Mouse (Mus musculus): ENCODE data around the gene Nedd4.
"Not testable (repeated sequence)": the region's sequence is repeated elsewhere in the genome, so short reads cannot be mapped to it uniquely, and the experiment has no call there.

The Nedd4 gene

DNA sequence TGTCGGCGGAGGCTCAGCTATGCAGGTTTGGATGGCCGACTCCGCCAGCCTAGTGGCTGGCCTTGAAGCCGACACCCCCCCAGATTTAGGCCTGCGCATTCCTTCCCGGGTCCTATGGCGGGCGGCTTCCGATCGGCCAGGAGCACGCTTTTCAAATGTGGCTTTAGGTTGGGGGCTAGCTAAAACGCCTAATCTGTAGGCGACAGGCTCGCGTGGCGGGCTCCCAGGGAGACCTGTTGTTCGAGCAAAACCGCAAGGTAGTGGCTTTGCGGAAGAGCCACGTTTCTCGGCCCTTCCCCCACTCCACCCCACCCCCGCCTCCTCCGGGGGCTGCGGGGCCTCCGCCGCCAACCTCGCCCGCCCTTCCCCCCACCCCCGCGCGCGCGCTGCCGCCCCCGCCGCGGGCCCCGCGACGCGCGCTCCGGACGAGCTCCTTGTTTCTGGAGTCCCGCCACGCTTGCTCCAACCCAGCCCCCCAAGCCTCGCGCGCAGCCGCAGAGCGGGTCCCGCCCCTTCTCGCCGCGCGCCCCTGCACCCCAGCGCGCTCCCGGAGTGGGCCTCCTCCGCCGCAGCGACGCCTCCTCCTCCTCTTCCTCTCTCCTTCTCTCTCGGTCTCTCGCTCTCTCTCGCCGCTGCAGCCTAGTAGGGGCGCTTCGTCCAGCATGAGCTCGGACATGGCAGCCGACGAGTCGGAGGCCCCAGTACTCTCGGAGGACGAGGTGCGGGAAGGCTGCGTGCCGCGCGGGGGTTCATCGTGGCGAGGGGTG is at the start of gene Nedd4:
Gene Nedd4, plus strand, starts transcription at position 452 of the 767 bp plus-strand sequence.
- peak; percentile 84 for DNase-seq (ENCODE audit: low read depth)

DNA sequence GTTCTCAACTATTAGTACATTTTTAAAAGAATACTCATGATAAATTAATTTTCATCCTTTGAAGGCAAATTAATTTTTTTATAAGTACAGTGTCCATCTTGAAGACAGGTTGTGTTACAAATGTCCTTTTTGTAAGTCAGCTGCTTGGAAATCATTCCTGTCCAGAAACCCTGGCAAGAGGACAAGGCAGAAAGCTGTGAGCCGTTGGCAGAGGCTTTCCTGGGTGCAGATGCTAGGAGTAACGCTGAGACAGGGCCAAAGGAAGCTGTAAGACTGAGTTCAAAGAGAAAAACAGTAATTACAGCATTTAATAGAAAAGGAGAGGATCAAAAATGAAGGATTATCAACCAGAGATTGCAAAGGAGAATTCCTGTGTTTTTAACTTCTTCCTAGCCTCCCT is 48.3 kb upstream of the Nedd4 start:
- DNase-seq (ENCODE audit: low read depth): no peak

DNA sequence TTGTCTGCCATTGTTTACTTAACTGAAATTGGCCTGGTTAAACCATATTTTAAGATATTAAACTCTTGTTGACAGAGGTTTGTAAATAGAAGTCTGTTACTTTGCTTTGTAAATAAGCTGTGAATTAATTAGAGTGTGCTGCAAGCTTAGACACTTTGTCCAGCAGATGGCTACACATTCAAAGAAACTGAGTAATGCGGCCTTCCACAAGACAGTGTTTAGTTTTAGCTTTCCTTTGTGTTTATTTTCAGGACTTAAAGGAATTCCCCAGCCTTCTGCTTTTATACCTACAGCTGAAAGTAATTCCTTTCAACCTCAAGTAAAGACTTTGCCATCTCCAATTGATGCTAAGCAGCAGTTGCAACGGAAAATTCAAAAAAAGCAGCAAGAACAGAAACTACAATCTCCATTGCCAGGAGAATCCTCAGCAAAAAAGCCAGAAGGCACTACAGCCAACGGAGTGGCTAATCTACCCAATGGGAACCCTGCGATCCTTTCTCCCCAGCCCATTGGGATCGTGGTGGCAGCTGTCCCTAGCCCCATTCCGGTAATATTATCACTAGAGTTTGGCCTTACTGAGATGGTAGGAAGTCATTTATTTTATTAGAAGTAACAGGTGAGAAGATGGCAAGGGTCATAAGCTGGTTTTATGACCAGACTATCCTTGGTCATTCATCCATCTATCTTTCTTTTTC is 47.2 kb upstream of the Nedd4 start:
- DNase-seq (ENCODE audit: low read depth): no peak

DNA sequence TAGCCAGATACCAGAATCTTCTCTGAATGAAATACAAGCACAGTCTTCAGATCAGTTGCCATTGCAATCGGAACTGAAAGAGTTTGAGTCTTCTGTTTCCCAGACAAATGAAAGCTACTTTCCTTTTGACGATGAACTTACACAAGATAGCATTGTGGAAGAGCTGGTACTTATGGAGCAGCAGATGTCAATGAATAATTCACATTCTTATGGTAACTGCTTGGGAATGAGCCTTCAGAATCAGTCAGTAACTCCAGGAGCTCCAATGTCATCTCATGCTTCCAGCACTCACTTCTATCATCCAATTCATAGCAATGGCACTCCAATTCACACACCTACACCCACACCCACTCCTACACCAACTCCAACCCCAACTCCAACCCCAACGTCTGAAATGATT is 44.1 kb upstream of the Nedd4 start:
- DNase-seq (ENCODE audit: low read depth): no peak

DNA sequence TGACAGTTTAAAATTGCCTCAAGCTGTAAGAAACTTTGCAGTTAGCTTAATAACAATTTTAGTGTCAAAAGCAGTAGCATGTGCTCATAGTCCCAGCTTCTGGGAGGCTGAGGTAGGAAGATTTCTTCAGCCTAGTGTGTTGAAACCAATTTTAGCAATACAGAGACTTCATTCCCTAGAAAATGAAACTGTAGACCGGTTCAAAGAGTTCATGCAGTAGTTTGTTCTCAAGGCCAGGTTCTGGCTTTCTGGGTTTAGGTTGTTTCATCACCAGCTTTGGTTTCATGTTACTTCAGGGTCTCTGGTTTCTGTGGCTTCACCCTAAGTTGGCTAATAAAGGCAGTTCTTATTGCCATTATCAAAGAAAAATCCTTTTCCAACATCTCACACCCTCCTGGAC is 38.5 kb upstream of the Nedd4 start:
- DNase-seq (ENCODE audit: low read depth): no peak

DNA sequence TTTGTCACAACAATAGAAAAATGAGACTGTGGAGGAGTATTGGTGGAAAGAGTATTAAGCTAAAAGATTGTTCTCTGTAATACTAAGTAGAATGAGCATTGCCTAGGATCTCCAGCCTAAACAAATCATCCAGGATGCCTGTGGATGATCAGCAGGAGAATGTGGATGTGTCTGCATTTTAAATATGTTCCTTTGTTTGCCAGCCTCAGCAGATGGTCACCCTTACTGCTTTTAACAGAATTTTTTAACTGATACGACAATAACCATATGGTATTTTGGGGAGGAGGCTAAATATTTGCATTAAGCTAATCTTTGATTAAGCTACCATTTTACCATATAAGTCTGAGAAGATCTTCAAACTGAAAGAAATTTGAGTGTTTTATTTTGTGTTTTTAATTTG is 34.5 kb upstream of the Nedd4 start:
- no peak for DNase-seq (ENCODE audit: low read depth)

DNA sequence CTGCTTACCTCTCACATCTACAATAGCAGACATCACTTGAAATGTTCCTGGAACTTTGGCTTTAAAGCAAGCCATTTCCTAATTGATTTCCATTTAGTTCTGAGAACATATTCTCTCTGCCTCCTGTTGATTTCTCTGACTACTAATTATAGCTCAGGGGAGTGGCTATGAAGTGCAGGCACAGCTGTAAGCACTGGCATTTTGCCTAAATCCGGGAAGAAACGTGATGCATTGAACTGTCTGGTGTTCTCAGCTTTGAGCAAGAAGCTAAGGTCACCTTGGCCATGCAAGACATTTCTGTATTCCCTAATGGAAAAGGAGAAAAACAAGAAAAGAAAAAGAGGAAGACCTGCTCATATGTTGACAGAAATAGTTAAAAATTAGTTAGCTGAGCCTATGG is 33.6 kb upstream of the Nedd4 start:
- no peak for DNase-seq (ENCODE audit: low read depth)

DNA sequence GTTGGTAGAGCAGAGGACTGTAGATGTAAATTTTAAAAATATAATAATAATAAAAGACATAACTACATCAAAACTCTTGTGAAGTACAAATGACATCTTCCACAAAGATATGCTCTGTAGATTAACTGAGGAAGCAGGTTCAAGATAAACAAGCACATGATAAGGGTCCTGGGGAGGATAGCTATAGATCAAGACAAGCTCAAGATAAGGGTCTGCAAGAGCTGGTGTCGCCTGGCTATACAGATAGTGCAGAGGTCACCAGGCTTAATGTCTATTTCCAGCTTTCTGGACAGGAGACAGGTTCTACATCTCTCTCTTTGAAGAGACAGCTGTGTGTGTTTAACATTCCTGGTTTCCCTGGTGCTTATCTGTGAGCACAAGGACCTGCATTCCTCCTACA is 29.9 kb upstream of the Nedd4 start:
- no peak for DNase-seq (ENCODE audit: low read depth)

DNA sequence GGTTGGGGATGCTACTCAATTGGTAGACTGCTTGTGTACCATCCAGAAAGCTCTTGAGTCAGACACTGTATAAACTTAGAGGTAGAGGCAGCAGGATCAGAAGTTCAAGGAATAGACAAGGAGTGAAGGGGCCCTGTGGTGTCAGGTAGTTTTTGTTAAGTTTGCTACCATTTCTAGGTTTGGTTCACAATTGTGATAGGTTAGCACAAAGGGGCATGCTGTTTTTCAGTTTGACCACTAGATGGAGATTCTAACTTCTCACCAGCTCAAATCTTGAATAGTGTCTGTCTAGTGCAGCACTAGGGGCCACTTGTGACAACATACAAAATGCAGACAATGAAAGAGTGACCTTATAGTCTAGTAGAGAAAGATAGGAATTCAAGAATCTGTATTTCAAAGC is 27.0 kb upstream of the Nedd4 start:
- DNase-seq (ENCODE audit: low read depth): no peak

DNA sequence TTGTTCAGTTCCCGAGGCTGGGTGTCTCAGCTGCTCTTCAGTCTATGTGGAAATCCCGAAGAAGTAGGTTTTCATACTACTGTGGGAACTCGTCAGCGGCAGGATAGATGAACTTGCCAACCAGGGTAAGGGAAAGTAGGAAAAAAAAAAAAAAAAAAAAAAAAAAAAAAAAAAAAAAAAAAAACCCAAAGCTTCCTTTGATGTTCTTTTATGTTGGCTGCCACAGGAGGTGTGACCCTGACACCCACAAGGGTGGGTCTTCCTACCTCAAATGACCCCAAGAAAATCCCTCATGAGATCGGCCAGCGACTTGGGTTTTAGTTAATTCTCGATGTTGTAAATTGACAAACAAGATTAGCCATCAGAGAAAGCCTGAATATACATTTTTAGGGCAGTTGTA is 25.6 kb upstream of the Nedd4 start:
- no peak for DNase-seq (ENCODE audit: low read depth)

DNA sequence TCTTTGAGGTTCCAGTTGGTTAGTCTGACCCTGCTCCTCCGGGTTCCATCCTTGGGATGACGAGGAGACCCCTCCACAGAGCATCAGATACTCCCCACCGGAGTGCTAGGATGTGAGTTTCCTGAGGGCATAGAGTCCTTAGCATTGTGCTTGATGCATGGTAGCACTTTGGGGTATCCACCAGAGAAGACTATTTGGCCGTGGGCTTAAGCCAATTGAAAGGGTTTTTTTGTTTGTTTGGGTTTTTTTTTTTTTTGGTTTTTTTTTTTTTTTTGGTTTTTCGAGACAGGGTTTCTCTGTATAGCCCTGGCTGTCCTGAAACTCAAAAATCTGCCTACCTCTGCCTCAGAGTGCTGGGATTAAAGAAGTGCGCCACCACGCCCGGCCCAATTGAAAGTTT is 24.9 kb upstream of the Nedd4 start:
- no peak for DNase-seq (ENCODE audit: low read depth)

DNA sequence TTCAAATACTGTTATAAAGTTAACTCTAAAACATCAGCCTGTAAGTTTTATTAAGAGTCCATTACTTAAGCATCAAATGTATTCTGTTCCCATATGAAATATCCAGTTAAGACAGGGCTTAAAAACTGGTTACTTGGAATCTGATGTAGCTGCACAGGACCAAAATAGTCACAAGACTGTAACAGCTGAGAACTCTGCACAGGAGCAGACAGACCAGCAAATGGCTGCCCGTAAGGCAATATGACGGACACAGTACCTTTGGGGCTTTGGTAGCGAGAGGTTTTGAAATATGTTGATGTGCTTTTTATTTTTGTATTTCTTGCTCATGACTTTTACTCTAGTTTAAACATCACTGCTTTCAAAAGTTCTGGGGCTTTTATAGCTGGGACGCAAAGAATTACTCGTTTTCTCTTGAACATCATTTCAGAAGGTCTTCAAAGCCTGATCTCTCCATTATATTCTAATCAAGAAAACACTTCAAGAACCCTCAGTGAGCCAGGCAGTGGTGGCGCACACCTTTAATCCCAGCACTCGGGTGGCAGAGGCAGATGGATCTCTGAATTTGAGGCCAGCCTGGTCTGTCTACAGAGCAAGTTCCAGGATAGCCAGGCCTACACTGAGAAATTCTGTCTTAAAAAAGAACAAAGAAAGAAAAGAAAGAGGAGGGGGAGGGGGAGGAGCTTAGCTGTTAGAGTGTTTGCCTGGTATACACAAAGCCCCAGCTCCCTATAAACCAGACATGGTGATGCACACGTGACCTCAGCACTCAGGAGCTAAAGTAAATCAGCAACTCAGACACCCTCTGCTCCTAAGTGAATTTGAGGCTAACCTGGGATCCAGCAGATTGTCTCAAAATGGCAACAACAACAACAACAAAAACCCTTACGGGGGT is 22.9 kb upstream of the Nedd4 start:
- DNase-seq (ENCODE audit: low read depth): no peak

DNA sequence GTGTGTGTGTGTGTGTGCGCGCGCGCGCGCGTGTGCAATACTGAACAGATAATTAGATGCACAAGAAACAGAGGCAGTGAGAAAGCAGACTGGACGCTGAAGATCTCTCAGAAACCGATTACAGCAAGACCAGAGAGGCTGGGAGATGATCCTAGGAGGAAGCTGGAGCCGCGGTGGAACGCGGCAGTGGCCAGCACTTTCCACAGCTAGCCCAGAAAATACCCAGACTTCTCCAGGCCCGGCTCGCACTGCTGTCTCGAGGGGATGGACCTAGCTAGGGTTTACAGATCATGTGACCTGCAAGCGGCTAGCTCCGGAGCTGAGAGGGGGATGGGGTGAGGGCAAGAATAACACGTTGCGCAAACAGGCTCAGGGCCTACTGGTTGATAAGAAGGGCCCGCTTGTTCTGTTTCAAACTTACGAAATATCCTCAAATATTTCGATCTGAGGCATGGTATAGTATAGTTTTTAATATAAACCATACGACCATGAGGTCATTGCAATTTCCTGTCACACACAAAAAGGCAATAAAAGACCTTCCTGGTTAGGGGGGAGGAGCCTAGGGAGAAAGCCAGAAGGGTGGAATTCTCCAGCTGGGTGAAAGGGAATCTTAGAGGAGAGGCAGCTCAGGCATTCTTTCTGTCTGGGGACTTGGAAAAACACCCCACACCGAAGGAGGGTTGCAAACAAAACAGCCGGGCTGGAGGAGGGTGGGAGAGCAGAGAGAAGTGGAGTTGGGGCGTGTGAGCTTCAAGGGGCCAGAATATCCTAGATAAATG is 22.1 kb upstream of the Nedd4 start:
- peak; percentile 79 for DNase-seq (ENCODE audit: low read depth)

DNA sequence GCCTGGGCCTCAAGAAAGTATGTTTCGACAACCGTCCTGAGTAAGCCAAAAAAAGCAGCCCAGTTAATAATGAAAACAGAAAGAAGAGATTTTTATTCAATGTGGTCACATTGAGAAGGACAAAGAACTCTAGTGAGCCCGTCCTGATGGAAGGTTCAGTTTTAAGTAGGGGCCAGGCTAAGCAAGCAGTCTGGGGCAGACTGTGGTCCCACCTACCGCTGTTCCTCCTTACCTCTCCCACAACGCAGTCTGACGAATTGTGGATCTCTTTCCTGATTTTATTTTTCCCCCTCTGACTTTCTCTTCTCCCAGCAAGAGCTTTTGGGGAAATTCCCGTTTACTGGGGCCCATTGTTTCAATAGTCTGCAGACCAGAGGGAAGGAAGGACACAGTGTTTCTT is 21.5 kb upstream of the Nedd4 start:
- no peak for DNase-seq (ENCODE audit: low read depth)

DNA sequence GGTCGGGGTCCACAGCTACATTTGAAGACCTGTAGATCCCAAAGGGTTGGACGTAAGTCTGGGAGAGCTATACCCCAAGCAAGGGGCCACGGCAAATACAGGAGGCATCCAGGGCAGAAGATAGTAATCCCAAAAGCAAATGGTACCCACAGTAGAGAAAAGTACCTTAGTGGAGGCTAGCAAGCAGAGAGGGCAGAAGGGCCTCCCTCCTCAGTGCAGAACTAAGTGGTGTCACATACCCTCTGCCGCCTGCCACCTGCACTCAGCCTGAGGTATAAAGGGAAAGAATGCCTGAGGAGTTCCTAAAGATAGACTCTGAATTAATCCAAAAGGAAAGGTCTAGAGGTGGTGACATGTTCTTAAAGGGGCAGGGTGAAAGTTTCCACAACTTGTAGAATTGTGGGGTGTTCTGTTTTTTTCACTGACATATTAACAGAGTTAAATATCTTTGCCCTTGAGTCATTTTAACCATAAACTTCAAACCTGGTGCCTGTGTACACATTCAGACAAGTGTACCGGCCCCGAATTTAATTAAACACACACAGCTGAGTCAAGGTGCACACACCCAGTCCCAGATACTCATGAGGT is 21.0 kb upstream of the Nedd4 start:
- DNase-seq (ENCODE audit: low read depth): no peak

DNA sequence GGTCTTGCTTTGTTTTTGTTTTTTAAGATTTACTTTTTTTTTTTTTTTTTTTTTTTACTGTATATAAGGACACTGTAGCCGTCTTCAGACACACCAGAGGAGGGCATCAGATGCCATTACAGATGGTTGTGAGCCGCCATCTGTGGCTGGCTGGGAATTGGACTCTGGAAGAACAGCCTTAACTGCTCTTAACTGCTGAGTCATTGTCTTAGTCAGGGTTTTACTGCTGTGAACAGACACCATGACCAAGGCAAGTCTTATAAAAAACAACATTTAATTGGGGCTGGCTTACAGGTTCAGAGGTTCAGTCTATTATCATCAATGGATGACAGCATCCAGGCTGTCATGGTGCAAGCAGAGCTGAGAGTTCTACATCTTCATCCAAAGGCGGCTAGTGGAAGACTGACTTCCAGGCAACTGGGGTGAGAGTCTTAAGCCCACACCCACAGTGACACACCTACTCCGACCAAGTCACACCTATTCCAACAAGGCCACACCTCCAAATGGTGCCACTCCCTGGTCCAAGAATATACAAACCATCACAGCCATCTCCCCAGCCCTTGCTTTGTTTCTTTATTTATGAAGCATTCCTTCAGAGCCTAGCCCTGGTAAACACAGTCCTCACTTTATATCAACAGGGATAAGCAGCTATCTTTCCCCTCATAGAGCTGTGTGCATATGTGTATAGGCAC is 19.2 kb upstream of the Nedd4 start:
- not testable (repeated sequence) for DNase-seq (ENCODE audit: low read depth)

DNA sequence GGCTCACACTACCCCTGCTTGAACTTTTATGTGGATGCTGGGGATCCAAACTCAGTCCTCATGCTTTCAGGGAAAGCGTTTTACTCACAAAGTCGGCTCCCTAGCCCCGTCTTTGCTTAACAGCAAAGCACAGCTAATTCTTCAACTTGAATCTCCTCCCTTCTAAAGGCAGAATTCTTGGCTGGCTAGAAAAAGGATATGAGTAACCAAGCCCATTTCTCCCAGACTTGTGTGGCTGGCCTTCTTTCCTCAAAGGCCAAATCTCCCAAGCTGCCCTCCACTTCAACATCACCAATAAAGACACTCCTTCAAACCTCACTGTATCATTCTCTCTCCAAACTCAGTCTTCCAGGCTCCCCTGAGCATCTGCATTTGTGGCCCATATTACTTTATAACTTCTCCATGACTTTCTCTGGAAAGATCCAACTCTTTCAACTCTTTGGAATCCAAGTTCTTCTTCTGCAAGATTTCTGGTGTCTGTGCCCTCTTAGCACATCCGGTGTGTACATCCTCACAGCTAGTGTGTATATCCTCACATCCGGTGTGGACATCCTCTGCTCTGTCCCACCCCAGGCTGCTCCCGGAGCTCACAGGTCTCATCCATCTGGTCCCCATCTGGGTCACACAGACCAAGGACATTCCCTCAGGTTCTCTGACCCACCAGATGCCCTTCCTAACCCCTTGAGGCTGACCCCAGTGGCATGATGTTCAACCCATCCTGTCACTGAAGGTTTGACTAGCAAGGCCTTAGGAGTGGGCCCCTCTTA is 18.3 kb upstream of the Nedd4 start:
- no peak for DNase-seq (ENCODE audit: low read depth)

DNA sequence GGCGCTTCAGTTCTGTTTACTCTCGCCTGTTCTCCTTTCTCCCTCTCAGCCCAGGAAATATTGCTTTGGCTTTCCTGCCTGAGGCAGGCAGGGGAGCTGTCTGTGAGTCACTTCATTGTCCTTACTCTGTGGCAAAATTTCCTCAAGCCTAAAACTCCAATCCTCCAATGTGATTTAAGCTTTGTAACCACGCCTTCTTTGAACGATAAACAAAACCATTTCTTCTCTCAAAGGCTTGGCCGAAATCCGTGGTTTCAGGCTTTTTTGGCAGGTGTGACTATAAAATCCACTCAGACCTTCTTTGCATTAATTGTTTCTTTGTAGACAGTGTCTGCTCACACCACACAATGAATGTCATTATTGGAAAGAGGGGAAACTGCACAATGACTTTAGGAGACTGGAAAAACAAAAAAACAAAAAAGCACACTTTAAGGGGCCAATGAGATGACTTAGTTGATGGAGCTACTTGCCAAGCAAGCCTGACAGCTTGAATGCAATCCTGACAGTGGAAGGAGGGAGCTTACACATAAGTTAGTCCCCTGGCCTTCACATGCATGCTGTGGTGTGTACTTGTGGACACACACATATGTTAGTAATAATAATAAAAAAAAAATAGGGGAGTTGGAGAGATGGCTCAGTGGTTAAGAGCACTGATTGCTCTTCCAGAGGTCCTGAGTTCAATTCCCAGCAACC is 17.6 kb upstream of the Nedd4 start:
- DNase-seq (ENCODE audit: low read depth): no peak

DNA sequence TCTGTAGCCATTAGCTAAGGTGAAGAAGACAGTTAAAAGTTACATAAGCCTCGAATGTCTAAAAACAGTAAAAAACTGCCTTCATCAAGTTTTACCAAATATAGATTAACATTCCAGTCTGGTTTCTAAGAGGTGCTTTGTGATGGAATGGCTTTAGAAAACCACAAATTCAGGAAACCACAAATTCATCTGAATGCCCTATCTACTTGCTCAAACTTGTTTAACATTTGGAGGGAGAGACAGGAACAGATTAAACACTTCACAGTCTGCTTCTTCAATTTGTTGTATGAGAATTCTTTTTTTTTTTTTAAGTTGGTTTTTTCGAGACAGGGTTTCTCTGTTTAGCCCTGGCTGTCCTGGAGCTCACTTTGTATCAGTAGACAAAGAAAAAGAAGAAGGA is 12.4 kb upstream of the Nedd4 start:
- no peak for DNase-seq (ENCODE audit: low read depth)

DNA sequence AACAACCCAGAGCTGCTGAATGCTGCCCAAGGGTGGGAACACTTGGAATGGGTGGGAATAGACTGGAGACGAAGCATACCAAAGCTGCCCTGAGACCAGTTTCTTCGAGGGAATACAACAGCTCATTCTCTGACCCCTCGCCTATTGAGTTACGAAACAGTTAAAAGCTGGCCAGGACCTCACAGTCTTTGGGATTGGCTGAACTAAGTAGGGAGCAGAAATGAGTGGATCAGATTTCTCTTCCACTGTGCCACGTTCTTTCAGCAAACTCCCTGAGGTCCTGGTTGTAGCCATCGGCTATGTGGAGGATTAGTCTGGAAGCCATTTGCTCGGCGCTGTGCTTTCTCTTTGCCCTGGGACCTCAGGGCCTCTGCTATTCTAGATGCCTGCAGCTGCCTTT is 9.2 kb upstream of the Nedd4 start:
- no peak for DNase-seq (ENCODE audit: low read depth)

Data from c-Kit-positive CD71-positive TER-119-negative erythroid progenitor cells, embryonic 14.5 days (primary cell).